In the genomic region with DNA sequence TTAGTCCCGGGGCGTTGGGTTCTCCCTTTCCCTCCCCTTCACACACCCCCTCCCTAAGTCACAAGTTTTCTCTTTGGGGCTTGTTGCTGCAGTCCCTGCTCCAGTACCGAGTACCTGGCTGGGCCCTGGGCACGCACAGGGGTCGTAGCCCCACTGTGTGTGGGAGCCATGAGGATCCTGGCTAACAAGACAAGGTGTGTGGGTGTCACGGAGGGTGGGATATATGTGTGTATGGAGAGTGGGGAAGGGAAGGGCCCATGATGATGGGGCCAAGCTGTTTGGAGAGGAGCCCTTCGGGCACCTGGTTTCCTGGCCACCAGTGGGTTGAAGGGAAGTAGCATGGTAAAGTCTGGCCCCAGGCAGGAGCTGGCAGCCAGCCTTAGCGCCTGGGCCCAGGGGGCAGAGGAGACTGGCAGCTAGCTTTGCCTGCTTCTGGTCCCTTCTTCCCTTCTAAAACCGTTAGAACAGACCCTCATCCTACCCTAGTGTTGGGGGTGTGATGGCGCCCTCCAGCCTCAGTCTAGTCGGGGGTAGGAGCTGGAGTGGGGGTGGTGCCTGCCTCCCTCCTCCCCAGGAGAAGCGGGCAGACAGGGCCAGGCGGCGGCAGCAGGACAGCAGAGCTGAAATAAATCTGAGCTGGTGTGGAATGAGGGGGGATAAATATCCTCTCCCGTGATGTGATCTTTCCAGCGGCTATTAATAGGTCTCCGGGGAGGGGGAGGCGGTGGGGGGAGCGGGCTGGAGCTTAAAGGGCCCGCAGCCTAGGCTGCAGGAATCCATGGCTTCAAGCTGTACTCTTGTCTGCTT, we compare ENCODE assay signal across 8 mouse cellular contexts. TPM values are rescaled to one million over a fixed set of nuclear protein-coding genes. Genes with fewer than 3 reads are reported as not detected.
A peak's percentile ranks its signal among the peaks of the same experiment; 100 is the strongest.
DNase-seq lines count a peak whose midpoint lies in the region; ATAC-seq lines count a peak whose summit lies in the region.

No protein-coding gene starts in this region.

- 0 out of 2 replicates have a peak, but pooled peaks have one; percentile 11 for ATAC-seq in frontal cortex, adult (ENCODE audit: low TSS enrichment)
- ATAC-seq in forebrain, embryonic 12.5 days (ENCODE audit: low FRiP score): peak; percentile 25
- ATAC-seq in hindbrain, embryonic 11.5 days (ENCODE audit: low FRiP score): peak; percentile 31
- ATAC-seq in liver, embryonic 12.5 days: no peak

- H3K9ac ChIP-seq in forebrain, embryonic 12.5 days: peak overlapping the region; percentile 66
- H3K9ac ChIP-seq in hindbrain, embryonic 11.5 days (ENCODE audit: low read depth, low read length): peak overlapping the region; percentile 63; the same call in 1 of the 2 replicates
- H3K9ac ChIP-seq in liver, embryonic 12.5 days: no peak overlapping the region

- H3K36me3 ChIP-seq in forebrain, embryonic 12.5 days (replicated peaks): peaks cover 26% of the 10 kb centered on the region
- 0 out of 2 replicates have a peak, but pooled peaks cover 2% of the 10 kb centered on the region for H3K36me3 ChIP-seq in hindbrain, embryonic 11.5 days (ENCODE audit: control insufficient read depth, insufficient read depth, low read length)
- no peaks in the 10 kb centered on the region for H3K36me3 ChIP-seq in liver, embryonic 12.5 days

- H3K4me1 ChIP-seq in forebrain, embryonic 12.5 days: peaks cover 72% of the 10 kb centered on the region
- peaks cover 28% of the 10 kb centered on the region for H3K4me1 ChIP-seq in hindbrain, embryonic 11.5 days (replicated peaks; ENCODE audit: control insufficient read depth, insufficient read depth, low read length)
- H3K4me1 ChIP-seq in liver, embryonic 12.5 days: peaks cover 71% of the 10 kb centered on the region

- no peaks in the 10 kb centered on the region for H3K9me3 ChIP-seq in forebrain, embryonic 12.5 days
- no peaks in the 10 kb centered on the region for H3K9me3 ChIP-seq in hindbrain, embryonic 11.5 days (ENCODE audit: control insufficient read depth, low read length)
- no peaks in the 10 kb centered on the region for H3K9me3 ChIP-seq in liver, embryonic 12.5 days (replicated peaks)

- 4% methylated on average over 19 of the region's 20 CpGs for WGBS in forebrain, embryonic 12.5 days
- 9% methylated on average over 20 of the region's 20 CpGs for WGBS in hindbrain, embryonic 11.5 days
- 38% methylated on average over 20 of the region's 20 CpGs for WGBS in liver, embryonic 12.5 days (ENCODE audit: insufficient replicate concordance)

- H3K27me3 ChIP-seq in forebrain, embryonic 12.5 days: peaks cover 12% of the 10 kb centered on the region
- H3K27me3 ChIP-seq in hindbrain, embryonic 11.5 days (ENCODE audit: control insufficient read depth, insufficient read depth, low read length): no peaks in the 10 kb centered on the region
- peaks cover 48% of the 10 kb centered on the region for H3K27me3 ChIP-seq in liver, embryonic 12.5 days (replicated peaks)

- no peak for DNase-seq in frontal cortex, adult 2 months (ENCODE audit: extremely low spot score in 1 of 2, low spot score in 1 of 2)
- DNase-seq in NIH3T3 (ENCODE audit: low read depth): peak; percentile 85
- peak; percentile 64 for DNase-seq in hindbrain, embryonic 11.5 days (ENCODE audit: low spot score)
- peak; percentile 81 for DNase-seq in retina, postnatal 7 days (ENCODE audit: low read depth, low spot score)
- DNase-seq in layer of hippocampus, postnatal 36 days: no peak

- H3K27ac ChIP-seq in forebrain, embryonic 12.5 days: peak overlapping the region; percentile 94
- peak overlapping the region; percentile 81 for H3K27ac ChIP-seq in hindbrain, embryonic 11.5 days (ENCODE audit: low read depth, low read length)
- H3K27ac ChIP-seq in liver, embryonic 12.5 days: peak overlapping the region; percentile 58; the same call in 1 of the 2 replicates

- peak overlapping the region; percentile 43 for H3K4me3 ChIP-seq in forebrain, embryonic 12.5 days (replicated peaks)
- peak overlapping the region; percentile 37 for H3K4me3 ChIP-seq in hindbrain, embryonic 11.5 days (ENCODE audit: low read depth, low read length)
- peak overlapping the region; percentile 42; the same call in 1 of the 2 replicates for H3K4me3 ChIP-seq in liver, embryonic 12.5 days

- peak overlapping the region; percentile 81 for H3K4me2 ChIP-seq in forebrain, embryonic 12.5 days
- peak overlapping the region; percentile 86 for H3K4me2 ChIP-seq in hindbrain, embryonic 11.5 days (replicated peaks; ENCODE audit: low read depth, low read length)
- H3K4me2 ChIP-seq in liver, embryonic 12.5 days: peak overlapping the region; percentile 72

RNA-seq across cellular contexts. Expression of a gene that starts 16.9 kb away (rescaled TPM):
- 20.1 and 21.7 TPM in 2 replicates for polyA plus RNA-seq in frontal cortex, adult 2 months (2012; rRNA removed)
- polyA plus RNA-seq in forebrain, embryonic 12.5 days (2016; fragmentation: Nextera tagmentation; extraction: Ambion mirVana): 10.6 and 10.7 TPM in 2 replicates
- 8.6 and 10.1 TPM in 2 replicates for polyA plus RNA-seq in hindbrain, embryonic 11.5 days (2014; fragmentation: Nextera tagmentation; extraction: Ambion mirVana)
- 2.5 and 2.7 TPM in 2 replicates for polyA plus RNA-seq in liver, embryonic 12.5 days (2016; fragmentation: Nextera tagmentation; extraction: Ambion mirVana)
- total RNA-seq in layer of hippocampus, postnatal 36 days (2021): 10 to 100 TPM; 70.9 to 75.7 TPM

RNA-seq across cellular contexts. Expression of a gene that starts 44.8 kb away (rescaled TPM):
- 0.19 TPM in 1 of 2 replicates, not detected in the other for polyA plus RNA-seq in frontal cortex, adult 2 months (2012; rRNA removed)
- 0.29 TPM in 1 of 2 replicates, not detected in the other for polyA plus RNA-seq in forebrain, embryonic 12.5 days (2016; fragmentation: Nextera tagmentation; extraction: Ambion mirVana)
- polyA plus RNA-seq in hindbrain, embryonic 11.5 days (2014; fragmentation: Nextera tagmentation; extraction: Ambion mirVana): 0.83 TPM in 1 of 2 replicates, not detected in the other
- polyA plus RNA-seq in liver, embryonic 12.5 days (2016; fragmentation: Nextera tagmentation; extraction: Ambion mirVana): not detected in 2 replicates
- not detected for total RNA-seq in layer of hippocampus, postnatal 36 days (2021)

RNA-seq across cellular contexts. Expression of a gene that starts 58.6 kb away (rescaled TPM):
- polyA plus RNA-seq in frontal cortex, adult 2 months (2012; rRNA removed): not detected in 2 replicates
- not detected in 2 replicates for polyA plus RNA-seq in forebrain, embryonic 12.5 days (2016; fragmentation: Nextera tagmentation; extraction: Ambion mirVana)
- polyA plus RNA-seq in hindbrain, embryonic 11.5 days (2014; fragmentation: Nextera tagmentation; extraction: Ambion mirVana): not detected in 2 replicates
- polyA plus RNA-seq in liver, embryonic 12.5 days (2016; fragmentation: Nextera tagmentation; extraction: Ambion mirVana): not detected in 2 replicates
- not detected for total RNA-seq in layer of hippocampus, postnatal 36 days (2021)

Comparison
In these comparisons a context has a peak if more than half of its experiments do, and no peak if none do; other contexts are left out.
1. DNase-seq: peak in NIH3T3 (single experiment), hindbrain, embryonic 11.5 days (single experiment) and retina, postnatal 7 days (single experiment); none in frontal cortex, adult 2 months (0 of 2) and layer of hippocampus, postnatal 36 days (0 of 2).
2. Peak in every context shown above with its lines, with median percentiles within 50 percentile points of each other: H3K27ac ChIP-seq, H3K4me2 ChIP-seq and H3K4me3 ChIP-seq.